Mouse (Mus musculus): ENCODE results near the gene 0610040J01Rik. TPM values are rescaled to one million over a fixed set of nuclear protein-coding genes. Genes with fewer than 3 reads are reported as not detected.

Gene 0610040J01Rik
- total and polyA plus RNA-seq, 3 experiments, result 3.1 to 3.2 (median 3.1) TPM

DNA sequence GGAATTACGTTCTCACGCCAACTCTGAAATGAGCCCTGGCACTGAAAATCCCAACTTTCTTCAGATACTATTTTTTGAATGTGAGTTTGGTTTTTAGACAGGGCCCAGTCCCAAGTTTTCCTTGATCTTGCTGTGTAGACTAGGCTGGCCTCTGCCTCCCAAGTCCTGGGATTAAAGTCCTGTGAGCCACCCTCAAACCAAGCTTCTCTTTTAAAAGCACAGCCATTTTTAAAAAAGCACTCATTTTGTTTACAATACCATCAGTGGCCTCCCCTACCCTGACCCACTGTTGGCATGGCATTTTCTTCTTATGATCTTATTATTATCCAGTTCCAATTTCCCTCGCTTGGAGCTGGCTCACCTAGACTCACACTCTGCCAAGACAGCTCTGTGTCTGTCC is 22.3 kb downstream of the 0610040J01Rik start:
- no peak overlapping the region for H3K27ac ChIP-seq
- no peaks in the 10 kb centered on the region for H3K36me3 ChIP-seq (ENCODE audit: control insufficient read depth, insufficient read depth, low read length)
- no peaks in the 10 kb centered on the region for H3K27me3 ChIP-seq (ENCODE audit: control insufficient read depth, insufficient read depth, low read length)
- peaks cover 2% of the 10 kb centered on the region for H3K4me1 ChIP-seq (ENCODE audit: control insufficient read depth, insufficient read depth, low read length)
- no peak overlapping the region for H3K4me3 ChIP-seq
- 78% methylated on average over 3 of the region's 3 CpGs for WGBS
- intact Hi-C loops (cut with DNase I), result no loop called here
- TF ChIP-seq CTCF (IDR thresholded peaks at IDR 0.05) (no peak), POLR2A (IDR thresholded peaks at IDR 0.05; ENCODE audit: insufficient read depth, low read depth, low read length) (no peak), EP300 (IDR thresholded peaks at IDR 0.05; ENCODE audit: insufficient read depth, low read depth, low read length) (no peak)
- H3K9ac ChIP-seq (ENCODE audit: low read depth, low read length), result no peak overlapping the region
- H3K79me2 ChIP-seq (replicated peaks; ENCODE audit: control insufficient read depth, insufficient read depth, low read length), result no peaks in the 10 kb centered on the region
- DNase-seq, result no peak

- no peaks in the 10 kb centered on the region for H3K27me3 ChIP-seq (ENCODE audit: control insufficient read depth, insufficient read depth, low read length)
- H3K9ac ChIP-seq (ENCODE audit: low read depth, low read length), result no peak overlapping the region
- TF ChIP-seq POLR2A (IDR thresholded peaks at IDR 0.05; ENCODE audit: insufficient read depth, low read depth, low read length), result no peak
- intact Hi-C loops (cut with DNase I), result no loop called here
- no peak for DNase-seq
- peaks cover 2% of the 10 kb centered on the region for H3K4me1 ChIP-seq (ENCODE audit: control insufficient read depth, insufficient read depth, low read length)
- H3K4me3 ChIP-seq, result no peak overlapping the region
- 46% methylated on average over 5 of the region's 5 CpGs for WGBS
- no peaks in the 10 kb centered on the region for H3K36me3 ChIP-seq (ENCODE audit: control insufficient read depth, insufficient read depth, low read length)
- no peaks in the 10 kb centered on the region for H3K79me2 ChIP-seq (replicated peaks; ENCODE audit: control insufficient read depth, insufficient read depth, low read length)
- H3K27ac ChIP-seq, result no peak overlapping the region
These were observed 25.0 kb downstream of the 0610040J01Rik start for GRCm38 (mm10) chr5:63837115-63837514.

DNA sequence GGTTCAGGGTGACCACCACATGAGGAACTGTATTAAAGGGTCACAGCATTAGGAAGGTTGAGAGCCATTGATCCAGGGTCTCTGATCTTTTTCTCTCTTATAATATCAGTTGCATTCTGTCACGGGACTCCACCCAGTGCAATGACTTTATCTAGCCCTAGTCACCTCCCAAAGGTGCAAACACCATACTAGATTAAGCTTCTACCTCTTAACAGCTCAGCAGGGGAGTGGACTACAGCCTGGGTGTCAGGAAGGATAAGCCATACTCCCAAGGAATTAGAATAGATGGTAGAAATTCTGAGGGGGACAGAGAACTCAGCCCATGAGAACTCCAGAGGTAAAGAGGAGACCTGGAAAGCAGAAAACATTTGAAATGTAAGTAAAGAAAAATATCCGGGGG is 25.7 kb downstream of the 0610040J01Rik start:
- Histone ChIP-seq H3K4me3 (no peak overlapping the region), H3K27me3 (ENCODE audit: control insufficient read depth, insufficient read depth, low read length) (no peaks in the 10 kb centered on the region), H3K9ac (ENCODE audit: low read depth, low read length) (no peak overlapping the region), H3K79me2 (replicated peaks; ENCODE audit: control insufficient read depth, insufficient read depth, low read length) (no peaks in the 10 kb centered on the region), H3K4me1 (ENCODE audit: control insufficient read depth, insufficient read depth, low read length) (peaks cover 2% of the 10 kb centered on the region), H3K36me3 (ENCODE audit: control insufficient read depth, insufficient read depth, low read length) (no peaks in the 10 kb centered on the region), H3K27ac (no peak overlapping the region)
- intact Hi-C loops (cut with DNase I), result no loop called here
- TF ChIP-seq CTCF (IDR thresholded peaks at IDR 0.05) (no peak), EP300 (IDR thresholded peaks at IDR 0.05; ENCODE audit: insufficient read depth, low read depth, low read length) (no peak), POLR2A (IDR thresholded peaks at IDR 0.05; ENCODE audit: insufficient read depth, low read depth, low read length) (no peak)
- no peak for DNase-seq
- WGBS, result 83% methylated on average over 2 of the region's 2 CpGs

DNA sequence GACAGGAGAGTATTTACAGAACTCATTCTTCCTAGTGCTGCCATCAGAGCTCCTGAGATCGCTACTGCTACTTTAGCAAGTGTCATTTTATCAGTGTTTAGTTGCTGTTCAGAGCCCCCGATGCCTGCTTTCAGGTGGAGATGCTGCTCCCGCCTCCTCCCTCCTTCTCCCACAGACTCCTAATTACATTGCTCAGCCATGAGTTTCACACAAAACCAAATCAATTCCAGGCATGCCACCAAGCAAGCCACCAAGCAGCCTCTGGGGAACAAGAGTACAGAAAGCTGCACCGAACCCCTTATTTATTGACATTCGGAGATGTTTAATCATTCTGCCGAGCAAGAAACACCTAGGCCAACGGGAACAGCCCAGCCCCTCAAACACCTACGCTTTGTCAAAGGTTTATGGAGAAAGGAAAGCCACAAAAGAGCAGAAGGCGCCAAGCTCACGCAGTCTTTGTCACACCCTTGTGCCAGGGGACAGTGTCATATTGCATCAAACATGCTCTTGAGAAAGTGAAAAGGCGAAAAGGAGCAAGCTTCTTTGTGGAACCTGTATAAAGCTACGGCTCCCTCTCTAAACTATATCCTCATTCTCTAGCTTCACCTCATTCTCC is 27.7 kb downstream of the 0610040J01Rik start:
- Histone ChIP-seq H3K79me2 (replicated peaks; ENCODE audit: control insufficient read depth, insufficient read depth, low read length) (no peaks in the 10 kb centered on the region), H3K4me1 (ENCODE audit: control insufficient read depth, insufficient read depth, low read length) (peaks cover 2% of the 10 kb centered on the region), H3K36me3 (ENCODE audit: control insufficient read depth, insufficient read depth, low read length) (no peaks in the 10 kb centered on the region), H3K4me3 (no peak overlapping the region), H3K27me3 (ENCODE audit: control insufficient read depth, insufficient read depth, low read length) (no peaks in the 10 kb centered on the region), H3K9ac (ENCODE audit: low read depth, low read length) (no peak overlapping the region), H3K27ac (no peak overlapping the region)
- TF ChIP-seq CTCF (IDR thresholded peaks at IDR 0.05) (no peak), POLR2A (IDR thresholded peaks at IDR 0.05; ENCODE audit: insufficient read depth, low read depth, low read length) (no peak), EP300 (IDR thresholded peaks at IDR 0.05; ENCODE audit: insufficient read depth, low read depth, low read length) (no peak)
- intact Hi-C loops (cut with DNase I), result no loop called here
- no peak for DNase-seq
- 83% methylated on average over 12 of the region's 12 CpGs for WGBS

- TF ChIP-seq EP300 (IDR thresholded peaks at IDR 0.05; ENCODE audit: insufficient read depth, low read depth, low read length), result no peak
- no peak for TF ChIP-seq CTCF (IDR thresholded peaks at IDR 0.05)
- TF ChIP-seq POLR2A (IDR thresholded peaks at IDR 0.05; ENCODE audit: insufficient read depth, low read depth, low read length), result no peak
- no peak for DNase-seq
- intact Hi-C loops (cut with DNase I), result no loop called here
- WGBS, result 91% methylated on average over 8 of the region's 8 CpGs
- H3K79me2 ChIP-seq (replicated peaks; ENCODE audit: control insufficient read depth, insufficient read depth, low read length), result no peaks in the 10 kb centered on the region
- no peaks in the 10 kb centered on the region for H3K36me3 ChIP-seq (ENCODE audit: control insufficient read depth, insufficient read depth, low read length)
- no peak overlapping the region for H3K27ac ChIP-seq
- H3K9ac ChIP-seq (ENCODE audit: low read depth, low read length), result no peak overlapping the region
- no peaks in the 10 kb centered on the region for H3K27me3 ChIP-seq (ENCODE audit: control insufficient read depth, insufficient read depth, low read length)
- H3K4me3 ChIP-seq, result no peak overlapping the region
- no peaks in the 10 kb centered on the region for H3K4me1 ChIP-seq (ENCODE audit: control insufficient read depth, insufficient read depth, low read length)
These were observed 34.9 kb downstream of the 0610040J01Rik start for GRCm38 (mm10) chr5:63847080-63847479.

DNA sequence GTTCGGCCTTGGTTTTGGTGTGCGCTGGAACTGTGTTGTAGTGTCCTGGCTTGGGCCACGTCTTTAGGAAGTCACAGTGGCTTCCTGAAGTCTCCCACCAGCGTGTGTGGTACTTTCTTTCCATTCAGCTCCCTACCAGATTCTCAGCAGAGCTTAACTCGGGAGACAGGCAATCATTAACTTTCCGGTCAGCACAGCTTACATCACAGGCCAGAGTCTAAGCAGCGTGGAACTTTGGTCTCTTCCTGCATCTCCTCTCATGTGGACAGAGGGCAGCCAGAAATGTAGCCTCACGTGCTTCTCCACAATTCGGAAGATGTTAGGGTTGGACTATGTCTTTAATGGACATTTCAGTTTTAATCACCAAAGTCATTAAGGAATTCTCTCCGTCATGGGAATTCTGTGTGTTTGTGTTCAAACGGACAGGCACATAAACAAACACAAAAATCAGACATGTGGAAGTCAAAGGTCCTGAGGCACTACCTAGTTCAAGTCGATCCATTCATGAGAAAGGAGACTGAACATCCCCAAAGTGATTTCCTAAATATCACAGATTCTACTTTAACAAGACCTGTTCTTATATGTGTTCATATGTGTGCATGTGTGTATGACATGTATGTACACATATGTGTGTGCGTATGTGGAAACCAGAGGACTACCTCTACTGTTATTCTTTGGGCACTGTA is 35.5 kb downstream of the 0610040J01Rik start:
- WGBS, result 85% methylated on average over 13 of the region's 13 CpGs
- no peak overlapping the region for H3K27ac ChIP-seq
- no peak overlapping the region for H3K4me3 ChIP-seq
- no peak overlapping the region for H3K9ac ChIP-seq (ENCODE audit: low read depth, low read length)
- H3K79me2 ChIP-seq (replicated peaks; ENCODE audit: control insufficient read depth, insufficient read depth, low read length), result no peaks in the 10 kb centered on the region
- DNase-seq, result no peak
- intact Hi-C loops (cut with DNase I), result no loop called here
- no peaks in the 10 kb centered on the region for H3K4me1 ChIP-seq (ENCODE audit: control insufficient read depth, insufficient read depth, low read length)
- no peaks in the 10 kb centered on the region for H3K36me3 ChIP-seq (ENCODE audit: control insufficient read depth, insufficient read depth, low read length)
- TF ChIP-seq POLR2A (IDR thresholded peaks at IDR 0.05; ENCODE audit: insufficient read depth, low read depth, low read length) (no peak), EP300 (IDR thresholded peaks at IDR 0.05; ENCODE audit: insufficient read depth, low read depth, low read length) (no peak), CTCF (IDR thresholded peaks at IDR 0.05) (no peak)
- H3K27me3 ChIP-seq (ENCODE audit: control insufficient read depth, insufficient read depth, low read length), result no peaks in the 10 kb centered on the region

All from heart, adult 2 months (tissue).